Mouse (Mus musculus): ENCODE data around the gene Dnajb4. TPM values are rescaled to one million over a fixed set of nuclear protein-coding genes. Genes with fewer than 3 reads are reported as not detected.

The Dnajb4 gene
- polyA plus RNA-seq, 1 experiment: 5.3 TPM

DNA sequence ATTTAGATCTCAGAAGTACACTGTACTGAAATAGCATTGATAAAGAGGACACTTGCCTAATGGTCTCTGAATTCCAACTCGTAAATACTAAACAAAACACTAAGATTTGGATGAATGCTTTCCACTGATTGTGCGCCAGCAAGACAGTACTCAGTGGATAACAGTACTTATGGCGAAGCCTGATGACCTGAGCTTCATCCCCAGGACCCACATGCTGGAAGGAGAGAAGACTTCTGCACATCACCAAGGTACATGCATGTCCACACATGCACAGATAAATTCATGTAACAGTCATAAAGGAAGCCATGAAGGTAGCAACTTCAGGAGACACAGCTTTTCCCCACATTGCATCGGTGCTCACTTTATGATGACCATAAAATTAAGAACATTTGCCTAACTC is 31.3 kb downstream of the Dnajb4 start:
- Histone ChIP-seq H3K27me3 (replicated peaks) (no peaks in the 10 kb centered on the region), H3K36me3 (replicated peaks; ENCODE audit: low read length) (peaks cover 37% of the 10 kb centered on the region), H3K4me1 (peaks cover 46% of the 10 kb centered on the region), H3K9me3 (peaks cover 5% of the 10 kb centered on the region; the same call in 1 of the 2 replicates), H3K4me3 (replicated peaks) (no peak overlapping the region)
- TF ChIP-seq FLI1 (IDR thresholded peaks at IDR 0.05; ENCODE audit: low read length) (no peak), GATA1 (IDR thresholded peaks at IDR 0.05; ENCODE audit: borderline replicate concordance, low read length) (no peak)

DNA sequence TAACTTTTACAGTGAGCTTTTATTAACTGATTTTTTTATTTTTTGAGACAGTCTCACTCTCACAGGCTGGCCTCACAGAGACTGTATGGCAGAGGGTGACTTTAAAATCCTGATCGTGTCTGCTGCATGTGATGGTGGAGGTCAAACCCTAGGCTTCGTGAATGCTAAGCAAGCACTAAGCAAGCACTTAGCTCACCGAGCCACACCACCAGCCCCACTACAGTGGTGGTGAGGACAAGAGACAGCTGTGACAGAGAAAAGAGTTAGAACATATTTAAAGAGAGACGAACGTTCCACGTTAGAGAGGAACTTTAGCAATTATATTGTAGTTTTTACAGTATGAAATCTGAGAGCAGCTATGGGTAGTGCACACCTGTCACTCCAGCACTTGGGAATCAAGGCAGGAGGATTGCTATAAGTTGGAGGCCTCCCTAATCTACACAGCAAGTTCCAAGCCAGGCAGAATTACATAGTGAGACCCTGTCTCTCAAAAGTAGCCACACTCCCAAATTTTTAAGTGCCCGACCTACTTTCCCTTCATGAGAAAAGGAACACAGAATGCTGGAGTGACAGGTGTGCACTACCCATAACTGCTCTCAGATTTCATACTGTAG is 37.7 kb downstream of the Dnajb4 start:
- Histone ChIP-seq H3K4me3 (replicated peaks) (no peak overlapping the region), H3K9me3 (peaks cover 4% of the 10 kb centered on the region; the same call in 1 of the 2 replicates), H3K36me3 (replicated peaks; ENCODE audit: low read length) (peaks cover 7% of the 10 kb centered on the region), H3K4me1 (peaks cover 86% of the 10 kb centered on the region), H3K27me3 (replicated peaks) (peaks cover 2% of the 10 kb centered on the region)
- no peak for TF ChIP-seq GATA1 (IDR thresholded peaks at IDR 0.05; ENCODE audit: borderline replicate concordance, low read length)
- TF ChIP-seq FLI1 (IDR thresholded peaks at IDR 0.05; ENCODE audit: low read length): no peak

DNA sequence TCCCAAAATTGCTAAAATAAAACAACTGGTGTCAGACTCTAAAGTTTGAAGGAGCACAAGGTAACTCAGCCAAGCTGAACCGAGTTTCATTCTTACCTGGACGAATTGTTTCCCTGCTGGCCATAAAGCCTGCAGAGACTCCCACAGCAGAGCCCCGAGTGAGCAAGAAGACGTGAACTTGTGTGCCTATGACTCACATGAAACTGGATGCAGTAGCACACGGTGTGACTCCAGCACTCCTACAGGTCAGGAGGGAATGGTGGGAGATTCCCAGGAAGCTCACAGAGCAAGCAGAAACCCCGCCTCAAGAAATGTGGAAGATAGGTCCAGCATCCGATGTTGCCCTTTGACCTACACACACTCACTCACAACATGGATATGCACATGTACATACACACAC is 38.2 kb downstream of the Dnajb4 start:
- Histone ChIP-seq H3K4me3 (replicated peaks) (no peak overlapping the region), H3K36me3 (replicated peaks; ENCODE audit: low read length) (peaks cover 7% of the 10 kb centered on the region), H3K4me1 (peaks cover 91% of the 10 kb centered on the region), H3K27me3 (replicated peaks) (peaks cover 2% of the 10 kb centered on the region), H3K9me3 (peaks cover 4% of the 10 kb centered on the region; the same call in 1 of the 2 replicates)
- TF ChIP-seq FLI1 (IDR thresholded peaks at IDR 0.05; ENCODE audit: low read length): no peak
- TF ChIP-seq GATA1 (IDR thresholded peaks at IDR 0.05; ENCODE audit: borderline replicate concordance, low read length): no peak

DNA sequence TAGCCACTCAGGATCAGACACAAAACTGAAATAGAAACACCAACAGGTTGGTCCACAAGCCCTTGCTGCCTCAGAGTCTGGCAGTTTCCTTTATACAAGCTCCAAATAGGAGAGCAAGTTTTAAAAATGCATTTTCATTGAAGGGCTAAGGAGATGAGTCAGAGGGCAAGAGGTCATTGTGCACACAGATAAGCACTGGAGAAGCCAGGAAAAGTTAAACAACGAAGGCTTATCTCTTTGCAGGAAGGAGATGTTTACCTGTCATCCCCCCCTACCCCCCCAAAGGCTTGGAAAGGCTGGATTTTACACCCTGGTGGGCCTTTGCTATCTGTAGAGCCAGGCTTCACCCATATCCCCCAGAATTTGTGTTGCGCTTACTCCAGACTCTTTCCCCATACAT is 38.9 kb downstream of the Dnajb4 start:
- Histone ChIP-seq H3K27me3 (replicated peaks) (peaks cover 5% of the 10 kb centered on the region), H3K4me3 (replicated peaks) (no peak overlapping the region), H3K9me3 (peaks cover 4% of the 10 kb centered on the region; the same call in 1 of the 2 replicates), H3K4me1 (peaks cover 92% of the 10 kb centered on the region), H3K36me3 (replicated peaks; ENCODE audit: low read length) (peaks cover 7% of the 10 kb centered on the region)
- peak; percentile 10; the same call in 1 of the 3 replicates for TF ChIP-seq GATA1 (IDR thresholded peaks at IDR 0.05; ENCODE audit: borderline replicate concordance, low read length)
- no peak for TF ChIP-seq FLI1 (IDR thresholded peaks at IDR 0.05; ENCODE audit: low read length)

DNA sequence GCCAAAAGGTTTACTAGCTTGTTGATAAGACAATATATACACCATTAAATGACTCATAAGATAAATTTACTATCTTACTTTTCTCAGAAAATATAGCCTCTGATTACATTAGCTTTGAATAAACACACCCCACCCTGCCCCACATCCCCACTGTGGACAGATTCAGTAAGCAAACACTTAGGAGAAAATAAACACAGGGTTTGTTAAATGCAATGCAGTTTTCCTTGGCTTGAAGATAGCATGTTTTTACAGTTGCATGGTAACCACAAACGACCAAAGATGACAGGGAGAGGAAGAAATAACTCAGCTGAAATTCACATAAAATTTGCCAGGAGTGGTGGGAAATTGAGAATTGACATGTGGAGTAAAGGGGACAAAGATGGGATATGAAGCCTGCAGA is 39.7 kb downstream of the Dnajb4 start:
- Histone ChIP-seq H3K9me3 (peaks cover 4% of the 10 kb centered on the region; the same call in 1 of the 2 replicates), H3K4me3 (replicated peaks) (no peak overlapping the region), H3K36me3 (replicated peaks; ENCODE audit: low read length) (peaks cover 7% of the 10 kb centered on the region), H3K4me1 (peaks cover 92% of the 10 kb centered on the region), H3K27me3 (replicated peaks) (peaks cover 12% of the 10 kb centered on the region)
- TF ChIP-seq GATA1 (IDR thresholded peaks at IDR 0.05; ENCODE audit: borderline replicate concordance, low read length) (no peak), FLI1 (IDR thresholded peaks at IDR 0.05; ENCODE audit: low read length) (no peak)

DNA sequence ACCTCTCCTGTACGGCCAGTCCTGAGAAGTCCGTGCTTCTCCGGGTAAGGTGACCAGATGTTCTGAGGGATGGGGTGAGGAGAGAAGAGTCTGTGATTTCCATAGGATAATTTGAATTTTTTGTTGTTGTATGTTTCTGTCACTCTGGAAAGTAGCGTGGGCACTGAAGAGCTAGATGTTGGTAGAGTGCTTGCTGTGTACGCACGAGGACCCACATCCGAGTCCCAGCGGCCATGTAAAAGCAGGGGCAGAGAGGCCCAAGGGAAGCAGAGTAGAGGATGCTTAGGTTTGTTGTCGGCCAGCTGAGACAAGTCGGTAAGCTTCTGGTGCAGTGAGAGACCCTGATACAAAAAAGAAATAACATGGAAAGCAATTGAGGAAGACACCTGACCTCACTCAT is 42.1 kb downstream of the Dnajb4 start:
- no peak for TF ChIP-seq FLI1 (IDR thresholded peaks at IDR 0.05; ENCODE audit: low read length)
- no peak for TF ChIP-seq GATA1 (IDR thresholded peaks at IDR 0.05; ENCODE audit: borderline replicate concordance, low read length)
- Histone ChIP-seq H3K27me3 (replicated peaks) (peaks cover 17% of the 10 kb centered on the region), H3K36me3 (replicated peaks; ENCODE audit: low read length) (peaks cover 7% of the 10 kb centered on the region)

DNA sequence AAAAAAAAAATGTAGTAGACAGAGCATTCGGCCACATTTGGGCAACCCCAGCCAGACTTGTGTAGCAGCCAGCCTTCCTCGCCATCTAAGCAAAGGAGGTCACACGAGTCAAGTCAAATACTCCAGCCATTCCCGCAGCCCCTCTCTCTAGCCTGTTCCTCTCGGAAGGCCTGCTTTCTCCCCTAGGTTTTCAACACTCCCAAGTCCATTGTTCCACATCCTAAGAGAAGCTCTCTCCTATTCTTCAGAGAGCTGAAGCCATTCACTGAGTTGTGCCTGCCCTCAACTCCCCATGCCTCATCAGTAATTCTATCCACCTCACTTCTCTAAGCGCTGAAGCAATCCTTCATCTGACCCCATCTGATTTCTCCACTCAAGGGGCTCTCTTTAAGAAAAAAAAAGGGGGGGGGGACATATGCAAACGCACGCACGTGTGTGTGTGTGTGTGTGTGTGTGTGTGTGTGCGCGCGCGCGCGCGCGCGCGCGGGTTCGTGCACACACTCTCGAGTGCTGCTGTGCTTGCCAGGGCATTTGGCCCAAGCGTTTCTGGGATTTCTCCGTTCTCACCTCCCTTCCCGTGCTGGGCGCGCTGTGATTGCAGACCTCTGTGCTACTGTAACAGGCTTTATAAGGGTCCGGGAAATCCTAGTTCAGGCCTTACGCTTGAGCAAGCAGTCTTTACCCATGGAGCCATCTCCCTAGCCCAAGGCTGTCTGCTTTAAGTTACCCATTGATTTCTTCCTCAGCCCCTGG is 43.2 kb downstream of the Dnajb4 start:
- Histone ChIP-seq H3K9me3 (peaks cover 11% of the 10 kb centered on the region), H3K4me3 (replicated peaks) (peak overlapping the region; percentile 46), H3K27me3 (replicated peaks) (peaks cover 17% of the 10 kb centered on the region), H3K36me3 (replicated peaks; ENCODE audit: low read length) (peaks cover 10% of the 10 kb centered on the region), H3K4me1 (peaks cover 74% of the 10 kb centered on the region)
- TF ChIP-seq GATA1 (IDR thresholded peaks at IDR 0.05; ENCODE audit: borderline replicate concordance, low read length): no peak
- no peak for TF ChIP-seq FLI1 (IDR thresholded peaks at IDR 0.05; ENCODE audit: low read length)

More for the DNA sequence above, 42.1 kb downstream of the Dnajb4 start:
- Histone ChIP-seq H3K4me3 (replicated peaks) (no peak overlapping the region), H3K9me3 (peaks cover 4% of the 10 kb centered on the region; the same call in 1 of the 2 replicates), H3K4me1 (peaks cover 77% of the 10 kb centered on the region)

DNA sequence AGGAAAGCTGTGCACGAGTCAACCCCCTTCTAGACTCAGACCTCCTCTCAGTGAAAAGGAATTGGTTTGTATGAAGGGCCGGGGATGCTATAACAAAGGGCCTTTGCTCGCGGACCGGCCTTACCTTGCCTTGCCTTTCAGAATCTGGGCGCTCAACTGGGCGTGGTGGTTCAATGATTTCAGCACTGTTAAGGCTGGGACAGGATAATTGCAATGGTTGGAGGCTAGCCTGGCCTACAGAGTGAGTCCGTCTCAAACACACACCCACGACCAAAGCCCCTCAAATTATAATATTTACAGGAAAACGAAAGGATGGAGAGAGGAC is 44.0 kb downstream of the Dnajb4 start, which contains the start of gene Gipc2:
Gene Gipc2 (minus strand): TSS at position 132 of the 325 bp plus-strand sequence.
- TF ChIP-seq FLI1 (IDR thresholded peaks at IDR 0.05; ENCODE audit: low read length) (no peak), GATA1 (IDR thresholded peaks at IDR 0.05; ENCODE audit: borderline replicate concordance, low read length) (no peak)
- H3K27me3 ChIP-seq (replicated peaks): peaks cover 17% of the 10 kb centered on the region
- H3K4me3 ChIP-seq (replicated peaks): peak within 1 kb of the TSS; percentile 93
- H3K4me1 ChIP-seq: peaks cover 73% of the 10 kb centered on the region
- peaks cover 10% of the 10 kb centered on the region for H3K36me3 ChIP-seq (replicated peaks; ENCODE audit: low read length)
- peaks cover 11% of the 10 kb centered on the region for H3K9me3 ChIP-seq

DNA sequence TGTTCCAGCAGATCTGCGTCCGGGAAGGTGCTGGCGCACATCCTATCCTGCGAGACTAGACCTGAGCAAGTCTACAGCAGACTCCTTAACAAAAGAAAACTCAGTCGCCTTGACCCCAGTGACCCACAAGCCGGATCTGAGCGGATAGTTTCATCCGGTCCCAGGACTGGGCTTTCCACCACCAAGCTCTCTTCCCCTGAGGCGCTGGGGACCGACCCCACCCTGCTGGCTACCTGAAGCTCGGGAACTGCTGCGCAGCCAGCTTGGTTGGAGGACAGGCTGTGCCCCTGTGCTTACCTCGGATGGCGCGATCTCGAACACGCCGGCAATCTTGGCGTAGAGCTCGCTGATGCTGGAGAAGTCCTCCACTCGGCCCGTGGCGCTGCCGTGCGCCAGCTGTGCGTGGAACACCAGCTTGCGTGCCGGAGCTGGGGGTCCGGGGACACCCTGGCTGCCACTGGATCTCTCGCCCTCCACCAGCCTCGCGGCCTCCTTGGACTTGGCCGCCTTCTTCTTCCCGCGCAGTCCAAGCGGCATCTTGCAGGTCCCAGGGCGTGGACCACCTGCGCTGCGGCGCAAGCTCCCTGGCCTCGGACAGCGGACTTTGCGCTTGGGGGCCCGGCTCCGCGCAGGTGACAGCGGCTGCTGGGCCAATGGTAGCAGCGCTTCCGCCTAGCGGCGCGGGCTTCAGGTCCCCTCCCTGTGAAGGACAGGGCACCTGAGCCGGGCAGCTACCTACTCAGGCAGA is 44.6 kb downstream of the Dnajb4 start:
- Histone ChIP-seq H3K36me3 (replicated peaks; ENCODE audit: low read length) (peaks cover 10% of the 10 kb centered on the region), H3K9me3 (peaks cover 11% of the 10 kb centered on the region), H3K4me3 (replicated peaks) (peak overlapping the region; percentile 93), H3K4me1 (peaks cover 71% of the 10 kb centered on the region), H3K27me3 (replicated peaks) (peaks cover 17% of the 10 kb centered on the region)
- no peak for TF ChIP-seq FLI1 (IDR thresholded peaks at IDR 0.05; ENCODE audit: low read length)

Data from megakaryocyte, embryonic 14.5 days (primary cell).